Mouse (Mus musculus) monocyte, adult 5-6 weeks (primary cell): ENCODE data around the gene Xiap. TPM values are rescaled to one million over a fixed set of nuclear protein-coding genes. Genes with fewer than 3 reads are reported as not detected.

ENCODE experiments used
- ATAC-seq: fragments of 153-309, 156-312 bp; replicated peaks from 2 replicates; pipeline ENCODE4 v1.8.0; 2017; ENCODE audit warnings: mild to moderate bottlenecking; ENCODE audit not compliant: low TSS enrichment, insufficient number of reproducible peaks, severe bottlenecking, poor library complexity, low FRiP score
- total RNA-seq: library from RNA; stranded (forward); fragments of 200-1000, 200-491, 200-594 nt; gene quantifications from 3 replicates; pipeline ENCODE4 v1.2.3, GENCODE M21; 2017

Xiap gene
- total RNA-seq, 1 experiment from 2014 or later: 75.7 TPM

- peak; percentile 64 for ATAC-seq
Observed at GRCm38 (mm10) chrX:42151903-42152369, 92.5 kb downstream of the Xiap start.

GRCm38 (mm10) chrX:42153056-42153455, 93.6 kb downstream of the Xiap start:
- no peak for ATAC-seq

Other genes with a start within 250 kb of the Xiap start
- 111 to 175 TPM (median 143 TPM) in 3 replicates for gene Thoc2, start 139.0 kb upstream of the Xiap start, total RNA-seq
- gene Stag2, start 89.6 kb downstream of the Xiap start, total RNA-seq: 312 to 329 TPM (median 314 TPM) in 3 replicates